Mouse (Mus musculus): ENCODE results near the gene Olfr508. TPM values are rescaled to one million over a fixed set of nuclear protein-coding genes. Genes with fewer than 3 reads are reported as not detected.

Gene Olfr508
- polyA plus RNA-seq, 1 experiment from 2014 or later = not detected

DNA sequence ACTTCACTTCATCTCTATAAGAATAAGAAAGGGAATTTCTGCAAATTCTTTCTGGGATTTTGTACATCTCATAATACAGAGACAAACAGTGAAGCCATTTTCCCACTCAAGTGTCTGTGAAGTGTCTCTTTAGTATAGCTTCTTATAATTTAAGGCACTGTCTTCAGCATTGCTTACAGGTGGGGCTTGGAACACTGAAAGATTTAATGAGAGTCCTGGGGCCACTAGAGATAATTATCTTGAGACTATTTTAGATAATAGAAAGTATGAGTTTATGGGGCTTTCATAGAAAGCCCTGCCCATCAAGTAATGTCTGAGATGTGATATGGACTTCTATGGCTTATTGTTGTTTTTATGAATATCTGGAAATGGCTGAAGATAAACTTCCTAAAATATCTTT lies 22.0 kb downstream of the Olfr508 start, which contains the start of gene Olfr509:
Gene Olfr509, minus strand, starts transcription at position 101 of the 400 bp plus-strand sequence.
- Histone ChIP-seq H3K4me1 (ENCODE audit: insufficient read depth, low read depth, low read length) (no peaks in the 10 kb centered on the region), H3K4me3 (ENCODE audit: low read depth, low read length) (no peak within 1 kb of the TSS), H3K27me3 (replicated peaks; ENCODE audit: insufficient read depth, low read length) (no peaks in the 10 kb centered on the region), H3K9me3 (ENCODE audit: low read length) (no peaks in the 10 kb centered on the region), H3K9ac (replicated peaks; ENCODE audit: low read depth) (no peak within 1 kb of the TSS), H3K27ac (ENCODE audit: low read length) (no peak within 1 kb of the TSS), H3K36me3 (ENCODE audit: insufficient read depth, low read length) (no peaks in the 10 kb centered on the region), H3K4me2 (replicated peaks; ENCODE audit: low read depth, low read length) (no peak within 1 kb of the TSS)
- ATAC-seq (no peak), DNase-seq (ENCODE audit: low spot score) (no peak)
- TF ChIP-seq EP300 (IDR thresholded peaks at IDR 0.05) (no peak), CTCF (IDR thresholded peaks at IDR 0.05) (no peak)

DNA sequence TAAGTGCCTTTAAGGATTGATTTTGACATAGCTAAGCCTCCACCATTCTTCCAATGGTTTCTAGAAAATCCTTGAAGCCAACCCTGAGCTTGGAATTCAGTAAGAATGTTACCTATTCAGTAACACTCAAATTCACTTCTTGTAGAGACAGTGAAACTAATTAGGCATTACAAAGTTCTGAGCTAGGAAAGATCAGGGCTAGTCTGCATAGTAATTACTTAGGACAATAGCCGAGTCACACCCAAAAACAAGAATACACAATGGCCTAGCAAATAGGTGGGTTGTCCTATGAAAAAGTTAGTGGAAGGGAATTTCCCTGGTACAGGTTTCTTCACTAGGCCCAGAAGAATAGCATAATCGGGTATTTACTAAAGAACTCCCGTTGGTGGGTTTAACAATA lies 32.6 kb downstream of the Olfr508 start:
- 89% methylated on average over 3 of the region's 3 CpGs for WGBS
- H3K4me2 ChIP-seq (replicated peaks; ENCODE audit: low read depth, low read length) = no peak overlapping the region
- no peak overlapping the region for H3K4me3 ChIP-seq (ENCODE audit: low read depth, low read length)
- DNase-seq (ENCODE audit: low spot score) (no peak), ATAC-seq (no peak)
- no peak overlapping the region for H3K27ac ChIP-seq (ENCODE audit: low read length)
- H3K36me3 ChIP-seq (ENCODE audit: insufficient read depth, low read length) = no peaks in the 10 kb centered on the region
- TF ChIP-seq EP300 (IDR thresholded peaks at IDR 0.05) (no peak), CTCF (IDR thresholded peaks at IDR 0.05) (no peak)
- no peaks in the 10 kb centered on the region for H3K4me1 ChIP-seq (ENCODE audit: insufficient read depth, low read depth, low read length)
- no peak overlapping the region for H3K9ac ChIP-seq (replicated peaks; ENCODE audit: low read depth)
- H3K9me3 ChIP-seq (ENCODE audit: low read length) = no peaks in the 10 kb centered on the region
- H3K27me3 ChIP-seq (replicated peaks; ENCODE audit: insufficient read depth, low read length) = no peaks in the 10 kb centered on the region

DNA sequence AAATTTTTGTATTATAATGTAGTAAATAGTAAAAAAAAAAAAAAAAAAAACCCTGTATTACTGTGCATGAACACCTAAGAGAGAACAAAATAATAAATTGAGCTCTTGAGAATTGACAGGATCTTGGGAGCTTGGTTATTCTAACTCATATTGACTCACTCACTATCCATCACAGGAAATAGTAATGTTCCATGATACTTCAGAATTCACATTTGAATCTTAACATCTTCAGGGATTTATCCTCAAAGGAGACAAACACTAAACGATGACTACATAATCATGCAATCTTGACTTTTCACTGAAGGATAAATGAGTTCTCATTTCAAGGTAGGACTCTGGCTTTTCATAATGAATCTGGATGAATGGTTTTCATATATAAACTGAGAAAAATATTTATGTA lies 36.3 kb downstream of the Olfr508 start, which contains the start of gene Olfr510:
Gene Olfr510, plus strand, starts transcription at position 301 of the 400 bp plus-strand sequence.
- ATAC-seq (no peak), DNase-seq (ENCODE audit: low spot score) (no peak)
- no peak within 1 kb of the TSS for H3K4me2 ChIP-seq (replicated peaks; ENCODE audit: low read depth, low read length)
- H3K27ac ChIP-seq (ENCODE audit: low read length) = no peak within 1 kb of the TSS
- no peaks in the 10 kb centered on the region for H3K4me1 ChIP-seq (ENCODE audit: insufficient read depth, low read depth, low read length)
- no peaks in the 10 kb centered on the region for H3K27me3 ChIP-seq (replicated peaks; ENCODE audit: insufficient read depth, low read length)
- H3K9me3 ChIP-seq (ENCODE audit: low read length) = no peaks in the 10 kb centered on the region
- H3K4me3 ChIP-seq (ENCODE audit: low read depth, low read length) = no peak within 1 kb of the TSS
- 88% methylated on average over 1 of the region's 1 CpGs for WGBS
- no peak within 1 kb of the TSS for H3K9ac ChIP-seq (replicated peaks; ENCODE audit: low read depth)
- H3K36me3 ChIP-seq (ENCODE audit: insufficient read depth, low read length) = no peaks in the 10 kb centered on the region
- no peak for TF ChIP-seq CTCF (IDR thresholded peaks at IDR 0.05)
- TF ChIP-seq EP300 (IDR thresholded peaks at IDR 0.05) = no peak

DNA sequence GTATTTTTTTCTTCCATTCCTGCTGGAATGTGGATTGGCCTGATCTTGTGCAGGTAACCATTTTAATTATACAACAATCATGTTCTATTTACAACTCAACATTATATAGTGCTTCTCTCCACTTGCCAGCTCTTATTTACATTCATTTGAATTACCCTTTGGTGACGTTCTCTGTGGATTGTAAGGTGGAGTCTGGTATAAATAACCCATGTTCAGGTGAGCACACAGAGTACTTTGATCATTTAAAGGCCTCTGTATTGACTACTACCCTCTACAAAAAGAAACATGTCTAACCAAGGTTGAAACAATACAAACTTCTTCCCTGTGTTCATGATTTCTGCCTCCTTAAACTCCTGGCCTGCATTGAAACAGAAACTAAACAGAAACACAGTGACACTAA lies 41.3 kb downstream of the Olfr508 start:
- H3K9ac ChIP-seq (replicated peaks; ENCODE audit: low read depth) = no peak overlapping the region
- WGBS = 48% methylated on average over 1 of the region's 1 CpGs
- H3K4me3 ChIP-seq (ENCODE audit: low read depth, low read length) = no peak overlapping the region
- no peaks in the 10 kb centered on the region for H3K4me1 ChIP-seq (ENCODE audit: insufficient read depth, low read depth, low read length)
- no peaks in the 10 kb centered on the region for H3K9me3 ChIP-seq (ENCODE audit: low read length)
- ATAC-seq (no peak), DNase-seq (ENCODE audit: low spot score) (no peak)
- TF ChIP-seq CTCF (IDR thresholded peaks at IDR 0.05) (no peak), EP300 (IDR thresholded peaks at IDR 0.05) (no peak)
- H3K27me3 ChIP-seq (replicated peaks; ENCODE audit: insufficient read depth, low read length) = no peaks in the 10 kb centered on the region
- H3K36me3 ChIP-seq (ENCODE audit: insufficient read depth, low read length) = no peaks in the 10 kb centered on the region
- H3K27ac ChIP-seq (ENCODE audit: low read length) = no peak overlapping the region
- no peak overlapping the region for H3K4me2 ChIP-seq (replicated peaks; ENCODE audit: low read depth, low read length)

DNA sequence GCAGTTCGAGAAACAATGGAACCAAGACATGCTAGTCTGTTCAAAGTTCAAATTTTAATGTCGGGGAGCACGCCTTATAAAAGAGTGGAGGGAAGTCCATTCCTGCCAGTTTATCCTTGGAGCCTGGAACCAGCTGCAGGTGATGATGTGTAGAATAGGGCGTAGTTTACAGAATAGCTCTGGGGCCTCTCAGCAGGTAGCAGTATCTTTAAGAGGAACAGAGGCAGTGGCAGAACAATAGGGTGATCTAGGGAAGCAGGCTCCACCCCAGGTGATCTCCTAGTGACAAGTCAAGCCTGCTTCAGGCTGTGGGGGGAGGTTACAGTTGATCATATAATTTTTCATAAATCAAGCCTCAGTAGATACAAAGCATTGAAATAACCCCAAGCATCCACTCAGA lies 49.1 kb downstream of the Olfr508 start:
- H3K4me3 ChIP-seq (ENCODE audit: low read depth, low read length) = no peak overlapping the region
- no peaks in the 10 kb centered on the region for H3K27me3 ChIP-seq (replicated peaks; ENCODE audit: insufficient read depth, low read length)
- ATAC-seq (no peak), DNase-seq (ENCODE audit: low spot score) (no peak)
- TF ChIP-seq CTCF (IDR thresholded peaks at IDR 0.05) (no peak), EP300 (IDR thresholded peaks at IDR 0.05) (no peak)
- H3K9me3 ChIP-seq (ENCODE audit: low read length) = no peaks in the 10 kb centered on the region; the same call in 1 of the 2 replicates
- 74% methylated on average over 4 of the region's 4 CpGs for WGBS
- no peaks in the 10 kb centered on the region for H3K36me3 ChIP-seq (ENCODE audit: insufficient read depth, low read length)
- H3K9ac ChIP-seq (replicated peaks; ENCODE audit: low read depth) = no peak overlapping the region
- no peak overlapping the region for H3K4me2 ChIP-seq (replicated peaks; ENCODE audit: low read depth, low read length)
- H3K27ac ChIP-seq (ENCODE audit: low read length) = no peak overlapping the region
- no peaks in the 10 kb centered on the region for H3K4me1 ChIP-seq (ENCODE audit: insufficient read depth, low read depth, low read length)

Other genes starting within 250 kb of the Olfr508 start
- not detected in 2 replicates for gene Olfr495, start 236.8 kb upstream of the Olfr508 start, polyA plus RNA-seq (2015; fragmentation: Nextera tagmentation; extraction: Ambion mirVana)
- not detected in 2 replicates for gene Olfr497, start 209.6 kb upstream of the Olfr508 start, polyA plus RNA-seq (2015; fragmentation: Nextera tagmentation; extraction: Ambion mirVana)
- not detected in 2 replicates for gene Olfr498, start 164.7 kb upstream of the Olfr508 start, polyA plus RNA-seq (2015; fragmentation: Nextera tagmentation; extraction: Ambion mirVana)
- not detected in 2 replicates for gene Olfr502, start 104.9 kb upstream of the Olfr508 start, polyA plus RNA-seq (2015; fragmentation: Nextera tagmentation; extraction: Ambion mirVana)
- not detected in 2 replicates for gene Olfr503, start 85.5 kb upstream of the Olfr508 start, polyA plus RNA-seq (2015; fragmentation: Nextera tagmentation; extraction: Ambion mirVana)
- gene Olfr504, start 64.2 kb upstream of the Olfr508 start, polyA plus RNA-seq (2015; fragmentation: Nextera tagmentation; extraction: Ambion mirVana) = not detected in 2 replicates
- gene Olfr506, start 19.2 kb upstream of the Olfr508 start, polyA plus RNA-seq (2015; fragmentation: Nextera tagmentation; extraction: Ambion mirVana) = not detected in 2 replicates
- not detected in 2 replicates for gene Olfr507, start 8.2 kb upstream of the Olfr508 start, polyA plus RNA-seq (2015; fragmentation: Nextera tagmentation; extraction: Ambion mirVana)
- not detected in 2 replicates for gene Olfr509, start 21.9 kb downstream of the Olfr508 start, polyA plus RNA-seq (2015; fragmentation: Nextera tagmentation; extraction: Ambion mirVana)
- gene Olfr510, start 36.4 kb downstream of the Olfr508 start, polyA plus RNA-seq (2015; fragmentation: Nextera tagmentation; extraction: Ambion mirVana) = not detected in 2 replicates
- gene Olfr512, start 83.3 kb downstream of the Olfr508 start, polyA plus RNA-seq (2015; fragmentation: Nextera tagmentation; extraction: Ambion mirVana) = not detected in 2 replicates
- gene Olfr513, start 121.0 kb downstream of the Olfr508 start, polyA plus RNA-seq (2015; fragmentation: Nextera tagmentation; extraction: Ambion mirVana) = not detected in 2 replicates
- not detected in 2 replicates for gene Olfr514, start 196.0 kb downstream of the Olfr508 start, polyA plus RNA-seq (2015; fragmentation: Nextera tagmentation; extraction: Ambion mirVana)
- not detected in 2 replicates for gene Olfr516, start 220.5 kb downstream of the Olfr508 start, polyA plus RNA-seq (2015; fragmentation: Nextera tagmentation; extraction: Ambion mirVana)
- gene Olfr517, start 242.4 kb downstream of the Olfr508 start, polyA plus RNA-seq (2015; fragmentation: Nextera tagmentation; extraction: Ambion mirVana) = not detected in 2 replicates

Measured in lung, postnatal 0 days (tissue).